Mouse (Mus musculus): ENCODE results near the gene Nubp2.

DNA sequence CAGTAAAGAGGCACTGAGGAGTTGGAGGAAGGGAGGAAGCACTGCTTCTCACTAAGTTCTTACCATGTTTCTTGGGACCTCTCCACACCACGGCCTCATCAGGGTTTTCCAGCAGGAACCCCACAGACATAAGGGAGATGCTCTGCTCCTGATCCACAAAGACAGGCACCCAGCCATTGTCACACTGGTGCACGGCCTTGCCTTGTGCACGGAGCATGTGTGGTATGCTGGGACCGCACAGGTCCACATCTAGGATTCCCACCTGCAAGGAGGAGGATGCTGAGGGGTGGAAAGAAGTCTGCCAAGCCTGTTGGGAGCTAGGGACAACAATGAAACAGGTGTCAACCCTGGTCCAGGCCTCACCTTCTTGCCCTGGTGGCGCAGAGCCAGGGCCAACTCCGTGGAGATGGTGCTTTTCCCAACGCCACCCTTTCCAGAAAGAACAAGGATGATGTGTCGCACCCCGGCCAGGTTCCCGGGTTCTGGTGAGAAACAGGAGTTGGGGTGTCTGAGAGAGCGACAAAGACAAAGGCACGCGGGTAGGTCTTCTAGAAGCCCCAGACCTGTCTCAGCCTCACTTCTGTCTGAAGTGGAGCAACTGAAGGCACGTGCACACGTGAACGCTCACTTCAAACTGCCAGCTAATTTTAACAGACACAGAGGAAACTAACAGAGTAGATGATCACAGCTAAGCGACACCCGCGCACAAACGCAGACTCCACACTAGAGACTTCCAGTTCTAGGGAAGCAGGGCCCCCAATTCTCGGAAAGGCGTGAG lies 604 bp downstream of the Nubp2 start:
- TF ChIP-seq TAL1 (conservative IDR thresholded peaks at IDR 0.05; ENCODE audit: low read depth, low read length) (no peak), CTCF (IDR thresholded peaks at IDR 0.05; ENCODE audit: low read depth, low read length) (no peak), GATA1 (IDR thresholded peaks at IDR 0.05; ENCODE audit: borderline replicate concordance, low read length) (no peak), POLR2AphosphoS5 (IDR thresholded peaks at IDR 0.05; ENCODE audit: insufficient replicate concordance, low read depth, low read length) (no peak), GATA2 (IDR thresholded peaks at IDR 0.05; ENCODE audit: borderline replicate concordance, low read depth, low read length) (no peak)
